Mouse (Mus musculus) cortical plate, adult 2 months (tissue): ENCODE data around the gene Lrrc23. TPM values are rescaled to one million over a fixed set of nuclear protein-coding genes. Genes with fewer than 3 reads are reported as not detected.

Experiments
- H3K27ac ChIP-seq: fragments of 200-500 bp; 2 replicates; pipeline ENCODE4 v1.5.1; 2012; ENCODE audit warnings: low read length, control low read depth, inconsistent platforms; ENCODE audit not compliant: insufficient read depth
- H3K4me1 ChIP-seq: fragments of 200-500 bp; 2 replicates; pipeline ENCODE4 v1.6.1; 2011; ENCODE audit warnings: low read length; ENCODE audit not compliant: control insufficient read depth, insufficient read depth
- H3K4me3 ChIP-seq: fragments of 200-500 bp; 2 replicates; pipeline ENCODE4 v1.5.1; 2011; ENCODE audit warnings: mild to moderate bottlenecking, low read length, control low read depth; ENCODE audit not compliant: insufficient read depth
- CTCF ChIP-seq: fragments of 200-500 bp; IDR thresholded peaks from 2 replicates; pipeline ENCODE4 v1.5.1; 2011; ENCODE audit warnings: mild to moderate bottlenecking, control low read depth, low read length; ENCODE audit not compliant: insufficient read depth; ENCODE audit errors: extremely low read depth
- POLR2A ChIP-seq: fragments of 200-500 bp; IDR thresholded peaks from 2 replicates; pipeline ENCODE4 v1.6.1; 2011; ENCODE audit warnings: mild to moderate bottlenecking, low read length, control low read depth; ENCODE audit not compliant: insufficient read depth; ENCODE audit errors: extremely low read depth
- polyA plus RNA-seq: library from polyadenylated mRNA; depleted of rRNA; stranded (reverse); fragments of >200 nt; gene quantifications from 2 replicates; pipeline ENCODE4 v1.2.3, GENCODE M21; 2012

Lrrc23 gene
- polyA plus RNA-seq, 1 experiment: 5.0 TPM

GRCm38 (mm10) chr6:124756652-124757350, 22.7 kb downstream of the Lrrc23 start:
- 0 out of 2 replicates have a peak, but pooled peaks have one; percentile 16 for TF ChIP-seq POLR2A
- TF ChIP-seq CTCF: no peak
- peak overlapping the region; percentile 85 for H3K4me3 ChIP-seq

GRCm38 (mm10) chr6:124755831-124756595, 23.5 kb downstream of the Lrrc23 start, which contains the start of the genes Gm45234 and Atn1:
Gene Gm45234 (minus strand): TSS chr6:124756021.
Gene Atn1 (minus strand): TSS chr6:124756524.
- Histone ChIP-seq H3K27ac (peak within 1 kb of the TSS; percentile 75), H3K4me1 (peaks cover 6% of the 10 kb centered on the region), H3K4me3 (peak within 1 kb of the TSS; percentile 85)
- TF ChIP-seq POLR2A (no peak), CTCF (no peak)

More at GRCm38 (mm10) chr6:124756652-124757350, 22.7 kb downstream of the Lrrc23 start:
- Histone ChIP-seq H3K4me1 (peaks cover 6% of the 10 kb centered on the region), H3K27ac (peak overlapping the region; percentile 75)

GRCm38 (mm10) chr6:124755306-124755705, 24.2 kb downstream of the Lrrc23 start:
- peaks cover 6% of the 10 kb centered on the region for H3K4me1 ChIP-seq
- H3K27ac ChIP-seq: peak overlapping the region; percentile 49
- no peak for TF ChIP-seq CTCF
- no peak for TF ChIP-seq POLR2A
- H3K4me3 ChIP-seq: peak overlapping the region; percentile 85

DNA sequence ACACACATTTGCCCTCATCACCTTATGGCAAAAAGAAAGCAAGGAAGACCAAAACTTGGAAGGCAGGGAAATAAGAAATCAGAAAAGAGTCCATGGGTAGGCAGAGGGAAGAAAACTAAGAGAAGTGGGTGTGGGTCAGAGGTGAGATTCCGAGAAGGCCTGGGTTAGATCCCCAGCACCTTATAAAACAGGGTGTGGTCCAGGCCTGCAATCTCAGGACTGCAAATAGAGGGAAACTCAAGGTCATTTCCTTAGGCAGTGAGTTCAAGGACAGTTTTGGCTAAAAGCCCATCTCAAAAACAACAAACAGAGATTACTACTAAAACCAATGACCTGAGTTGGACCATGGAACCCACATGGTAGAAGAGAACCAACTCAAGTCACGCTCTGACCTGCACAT, 25.7 kb downstream of the Lrrc23 start:
- no peak overlapping the region for H3K4me3 ChIP-seq
- TF ChIP-seq POLR2A (no peak), CTCF (no peak)
- no peak overlapping the region for H3K27ac ChIP-seq
- peaks cover 6% of the 10 kb centered on the region for H3K4me1 ChIP-seq

GRCm38 (mm10) chr6:124750405-124750804, 29.1 kb downstream of the Lrrc23 start:
- Histone ChIP-seq H3K4me3 (no peak overlapping the region), H3K27ac (no peak overlapping the region), H3K4me1 (peaks cover 4% of the 10 kb centered on the region)
- no peak for TF ChIP-seq POLR2A
- TF ChIP-seq CTCF: no peak

DNA sequence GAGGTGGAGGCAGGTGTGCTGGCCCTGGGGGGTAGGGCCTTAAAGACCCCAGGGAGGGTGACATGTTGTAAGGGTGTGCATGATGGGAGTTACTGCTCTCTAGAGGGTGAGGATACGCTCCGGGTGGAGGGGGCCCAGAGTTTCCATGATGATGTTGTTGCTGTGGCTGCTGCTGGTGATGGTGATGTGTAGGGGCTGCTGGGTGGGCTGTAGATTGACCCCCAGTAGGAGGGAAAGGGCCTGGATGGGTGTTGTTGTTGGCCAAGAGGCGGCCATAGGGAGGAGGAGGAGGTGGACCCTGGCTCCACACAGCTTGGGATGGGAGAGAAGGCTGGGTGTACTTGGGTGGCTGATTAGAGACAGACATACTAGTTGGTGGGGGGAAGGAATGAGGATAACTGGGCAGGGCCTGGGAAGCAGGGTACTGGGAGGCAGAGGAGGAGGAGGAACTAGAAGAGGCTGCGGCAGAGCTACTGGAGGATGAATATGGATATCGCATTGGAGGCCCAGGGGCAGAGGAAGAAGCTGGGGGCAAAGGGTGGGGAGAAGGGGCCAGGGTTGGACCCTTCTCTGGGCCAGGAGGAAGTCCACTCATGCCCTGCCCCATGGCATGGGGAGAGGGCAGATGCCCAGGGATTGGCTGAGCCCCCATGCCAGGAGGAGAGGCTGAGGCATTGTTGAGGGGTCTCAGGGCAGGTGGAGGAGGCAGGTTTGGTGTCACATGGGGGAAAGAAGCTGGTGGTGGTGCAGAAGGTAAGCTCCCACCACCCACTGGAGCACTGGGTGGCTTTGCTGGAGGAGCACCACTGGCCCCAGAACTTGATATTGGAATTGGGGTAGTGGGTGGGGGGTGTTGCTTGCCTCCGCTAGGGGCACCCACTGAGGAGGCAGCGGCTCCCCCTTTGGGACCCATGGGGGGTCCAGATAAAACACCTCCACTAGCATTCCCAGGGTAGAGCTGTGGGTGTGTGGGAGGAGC, 32.6 kb downstream of the Lrrc23 start:
- Histone ChIP-seq H3K4me1 (no peaks in the 10 kb centered on the region; the same call in 1 of the 2 replicates), H3K4me3 (peak overlapping the region; percentile 40; the same call in 1 of the 2 replicates), H3K27ac (no peak overlapping the region)
- TF ChIP-seq CTCF: no peak
- TF ChIP-seq POLR2A: no peak

- peak overlapping the region; percentile 40 for H3K4me3 ChIP-seq
- H3K27ac ChIP-seq: peak overlapping the region; percentile 5
- no peak for TF ChIP-seq CTCF
- no peak for TF ChIP-seq POLR2A
- H3K4me1 ChIP-seq: no peaks in the 10 kb centered on the region; the same call in 1 of the 2 replicates
These were observed 33.3 kb downstream of the Lrrc23 start for GRCm38 (mm10) chr6:124746296-124746605.

- H3K27ac ChIP-seq: peak overlapping the region; percentile 5
- H3K4me1 ChIP-seq: no peaks in the 10 kb centered on the region; the same call in 1 of the 2 replicates
- TF ChIP-seq POLR2A (peak; percentile 56), CTCF (peak; percentile 55)
- peak overlapping the region; percentile 40 for H3K4me3 ChIP-seq
These were observed 33.8 kb downstream of the Lrrc23 start for GRCm38 (mm10) chr6:124745490-124746295.
